Mouse (Mus musculus) NIH3T3 (cell line): ENCODE measurements around the gene Ccl1.
A peak's percentile ranks its signal among the peaks of the same experiment; 100 is the strongest.

Experiments used
- DNase-seq: peaks from one replicate; pipeline ENCODE4 v3.0.0-alpha.2; 2012; ENCODE audit warnings: low read depth

The Ccl1 gene

GRCm38 (mm10) chr11:82205221-82205620, 100.3 kb downstream of the Ccl1 start:
- no peak for DNase-seq

GRCm38 (mm10) chr11:82203706-82204105, 101.8 kb downstream of the Ccl1 start:
- no peak for DNase-seq

DNA sequence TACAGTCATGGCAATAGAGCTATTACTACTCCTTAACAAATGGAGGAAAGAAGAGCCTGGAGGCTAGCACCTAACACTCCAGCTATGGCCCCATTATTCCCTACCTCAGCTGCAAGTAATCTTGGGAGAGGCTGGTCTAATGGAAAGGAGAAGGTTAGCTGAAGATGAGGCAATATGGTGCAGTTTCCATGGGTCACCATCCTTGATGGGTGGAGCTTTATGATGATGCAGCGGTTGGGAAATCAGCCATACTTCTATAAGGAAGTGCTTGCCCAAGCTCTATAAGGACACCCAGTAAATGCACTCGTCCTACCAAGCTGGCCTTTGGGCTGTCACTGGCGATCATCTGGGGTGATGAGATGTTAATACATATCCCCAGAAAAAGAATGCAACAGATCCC, 107.7 kb downstream of the Ccl1 start:
- peak; percentile 30 for DNase-seq

DNA sequence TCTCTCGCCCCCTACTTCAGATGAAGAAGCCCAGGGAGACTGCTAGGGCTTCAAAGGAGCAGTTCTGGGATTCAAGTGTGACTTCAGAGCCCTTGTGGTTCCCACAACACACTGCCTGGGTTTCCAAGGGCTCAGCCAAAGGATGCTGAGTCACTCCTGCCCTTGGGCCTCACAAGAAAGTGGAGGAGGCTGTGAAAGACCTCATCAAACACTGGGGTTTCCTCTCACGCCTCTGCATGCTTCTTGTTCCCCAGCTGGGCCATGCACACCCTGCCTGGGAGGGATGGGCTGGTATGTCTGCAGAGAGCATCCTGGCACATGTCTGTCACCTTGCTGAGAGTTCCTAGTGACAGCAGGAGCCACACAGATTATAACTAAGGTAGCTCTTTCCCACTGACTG, 110.5 kb downstream of the Ccl1 start:
- DNase-seq = peak; percentile 64

DNA sequence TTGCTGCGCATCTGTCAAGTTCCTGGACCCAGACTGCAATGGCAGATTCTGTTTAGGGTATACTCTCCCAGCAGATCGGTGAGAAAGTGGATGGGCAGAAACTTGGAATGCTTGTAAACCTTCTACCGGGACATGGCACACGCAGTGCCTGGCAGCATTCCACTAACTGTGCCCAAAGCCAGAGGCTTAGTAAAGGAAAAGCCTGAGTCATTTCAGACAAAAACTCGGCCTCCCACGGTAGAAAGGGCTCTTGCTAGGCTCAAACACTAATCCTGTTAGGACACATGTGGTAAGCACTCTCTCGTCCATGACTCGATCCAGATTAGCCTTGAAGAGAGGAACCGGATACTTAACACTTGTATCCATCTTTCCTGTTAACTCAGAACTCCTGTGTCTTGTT, 111.7 kb downstream of the Ccl1 start:
- DNase-seq = peak; percentile 51

DNA sequence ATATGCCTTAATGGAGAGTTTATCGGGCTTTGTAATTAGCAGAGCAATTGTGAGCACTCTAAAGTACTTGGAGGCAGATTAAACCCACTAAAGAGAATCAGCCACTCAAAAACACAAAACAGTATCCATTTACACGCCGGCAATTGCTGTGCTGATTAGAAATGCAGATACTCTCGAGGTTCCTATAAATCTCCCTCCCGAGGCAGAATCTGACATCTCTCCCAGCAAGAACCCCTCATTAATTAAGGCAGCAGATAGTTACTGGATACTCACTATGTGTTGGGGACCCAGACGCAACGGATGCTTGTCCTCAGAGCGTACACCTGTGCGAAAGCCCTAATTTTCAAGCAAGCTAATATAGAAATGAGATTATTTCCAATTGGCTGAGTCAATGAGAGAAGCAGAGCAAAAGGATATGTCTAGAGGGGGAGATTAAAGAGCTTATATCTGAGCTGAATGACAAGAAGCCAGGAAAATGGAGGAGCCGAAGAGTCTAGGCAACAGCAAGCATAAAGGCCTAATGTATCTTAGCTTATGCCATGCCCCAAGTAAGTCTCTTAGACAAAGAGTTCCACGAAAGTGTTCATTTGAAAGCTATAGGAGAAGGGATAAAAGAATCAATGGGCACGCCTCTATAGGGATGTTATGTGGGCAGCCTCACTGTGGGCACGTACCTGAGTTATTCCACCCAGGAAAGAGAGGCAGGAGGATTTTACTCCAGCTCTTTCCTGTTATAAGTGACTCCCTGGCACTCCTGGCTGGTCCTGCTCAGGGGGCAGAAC, 115.5 kb downstream of the Ccl1 start:
- DNase-seq = no peak

GRCm38 (mm10) chr11:82185684-82186083, 119.8 kb downstream of the Ccl1 start:
- DNase-seq = no peak

GRCm38 (mm10) chr11:82183281-82183935, 122.1 kb downstream of the Ccl1 start:
- no peak for DNase-seq

GRCm38 (mm10) chr11:82182401-82182800, 123.1 kb downstream of the Ccl1 start:
- no peak for DNase-seq

DNA sequence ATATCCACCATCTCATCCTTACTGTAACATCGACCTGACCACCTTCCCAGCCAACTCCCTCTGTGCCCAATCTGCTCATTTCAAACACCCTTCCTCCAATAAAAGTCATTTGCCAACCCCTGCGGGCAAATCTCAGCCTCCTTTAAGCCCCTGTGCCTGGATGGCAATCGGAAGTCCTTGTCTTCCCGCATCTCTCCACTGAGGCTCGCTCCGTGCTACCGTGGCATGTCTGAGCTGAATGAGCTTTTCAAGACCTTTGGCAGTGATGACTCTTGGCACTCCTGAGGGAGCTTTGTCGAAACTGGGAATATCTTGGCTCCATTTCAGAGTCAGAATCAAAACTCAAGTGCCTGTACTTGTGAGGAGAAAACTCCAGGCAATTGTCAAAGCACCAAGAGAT, 124.2 kb downstream of the Ccl1 start:
- peak; percentile 27 for DNase-seq

GRCm38 (mm10) chr11:82178161-82178560, 127.3 kb downstream of the Ccl1 start:
- no peak for DNase-seq

GRCm38 (mm10) chr11:82177711-82178110, 127.8 kb downstream of the Ccl1 start:
- DNase-seq = peak; percentile 89

DNA sequence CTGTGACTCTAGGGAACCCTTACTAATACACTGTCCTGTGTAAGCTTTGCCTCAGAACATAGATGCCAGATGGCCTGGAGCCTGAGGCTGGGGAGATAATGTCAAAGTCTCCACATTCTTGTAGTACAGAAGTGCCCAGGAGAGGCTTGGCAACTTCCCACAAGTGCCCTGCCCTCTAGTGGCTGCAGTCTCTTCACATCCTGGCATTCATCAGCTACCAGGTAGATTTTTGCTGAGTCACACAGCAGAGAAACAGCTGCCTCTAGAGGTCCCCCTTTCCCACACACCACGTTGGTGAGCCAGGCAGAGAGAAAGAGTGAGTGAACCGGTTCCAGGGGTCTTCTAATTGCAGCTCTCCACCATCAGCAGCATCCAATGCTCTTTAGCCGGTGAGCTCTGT, 130.7 kb downstream of the Ccl1 start:
- DNase-seq = peak; percentile 77

DNA sequence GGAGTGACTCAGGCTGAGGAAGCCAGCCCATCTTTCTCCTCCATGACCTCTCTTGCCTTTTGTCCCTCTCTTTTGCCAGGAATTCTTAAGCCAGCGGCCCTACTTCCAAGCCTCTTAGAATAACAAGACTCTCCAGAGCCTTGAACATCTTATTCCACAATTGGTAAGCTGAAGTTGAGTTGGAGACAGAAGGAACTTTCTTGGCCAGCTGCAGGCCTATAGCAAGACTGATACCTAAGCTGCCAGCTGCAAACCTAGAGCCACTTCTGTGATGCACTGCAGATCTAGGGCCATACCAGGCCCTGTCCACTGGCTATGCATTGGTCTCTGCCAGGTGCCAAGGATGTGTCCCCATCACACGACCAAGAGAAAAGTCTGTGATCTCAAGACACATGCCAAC, 132.0 kb downstream of the Ccl1 start:
- no peak for DNase-seq

DNA sequence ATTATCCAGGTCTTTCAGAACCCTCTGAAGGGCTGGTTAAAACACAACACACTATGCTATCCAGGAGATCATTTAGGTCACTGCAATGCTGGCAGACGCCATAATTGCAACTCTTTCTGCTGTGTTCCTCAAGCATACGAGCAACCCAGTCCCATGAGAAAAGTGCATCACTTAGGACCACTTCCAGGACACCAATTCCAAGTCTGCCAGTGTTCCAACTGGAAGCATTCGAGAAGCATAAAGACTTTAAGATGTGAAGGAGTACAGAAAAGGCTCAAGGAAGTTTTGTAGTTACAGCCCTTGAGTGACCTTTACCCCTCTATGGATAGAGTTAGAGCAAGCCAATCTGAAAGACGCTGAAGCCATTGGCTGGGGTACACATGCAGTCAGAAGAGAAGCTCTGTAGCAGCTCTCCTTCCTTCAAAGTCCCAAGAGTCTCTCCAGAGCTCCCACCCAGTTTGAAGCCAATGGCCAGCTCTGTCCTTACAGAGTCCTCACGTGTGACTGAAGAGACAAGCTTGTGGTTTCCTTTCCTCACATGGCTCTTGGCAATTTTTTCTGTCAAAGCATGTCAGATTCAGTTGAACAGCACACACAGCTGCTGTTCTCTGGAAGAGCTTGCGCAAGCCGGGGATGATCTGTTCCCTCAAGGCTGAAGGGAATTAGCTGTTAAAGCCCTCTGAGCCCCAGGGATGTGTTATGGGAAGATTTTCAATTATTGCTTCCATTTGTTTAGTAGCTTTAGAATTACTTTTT, 134.0 kb downstream of the Ccl1 start:
- peak; percentile 84 for DNase-seq

DNA sequence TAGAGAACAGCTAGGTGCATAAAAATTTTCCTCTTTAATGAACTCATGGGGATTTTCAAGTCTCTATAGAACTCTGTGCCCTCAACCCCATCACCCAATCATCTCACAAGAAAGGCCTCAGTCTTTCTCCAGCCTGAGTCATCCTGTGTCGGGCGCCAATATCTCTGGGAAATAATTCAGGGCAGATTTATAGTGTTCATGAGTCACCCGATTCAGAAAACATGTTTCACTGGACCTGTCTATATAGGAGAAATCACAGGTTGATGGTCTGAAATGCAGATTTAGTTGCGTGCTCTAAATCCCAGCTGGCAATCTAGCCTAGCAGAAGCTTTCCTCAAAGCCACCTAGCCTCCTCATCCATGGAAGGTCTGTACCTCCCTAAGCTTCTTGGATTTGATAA, 136.0 kb downstream of the Ccl1 start:
- peak; percentile 88 for DNase-seq

GRCm38 (mm10) chr11:82168308-82168707, 137.2 kb downstream of the Ccl1 start:
- DNase-seq = no peak

GRCm38 (mm10) chr11:82163285-82163684, 142.2 kb downstream of the Ccl1 start:
- DNase-seq = no peak

- peak; percentile 58 for DNase-seq
Measured at GRCm38 (mm10) chr11:82159126-82159525, 146.4 kb downstream of the Ccl1 start.

- peak; percentile 94 for DNase-seq
Measured at GRCm38 (mm10) chr11:82139492-82140094, 165.9 kb downstream of the Ccl1 start.

GRCm38 (mm10) chr11:82136196-82136595, 169.3 kb downstream of the Ccl1 start:
- DNase-seq = peak; percentile 73

DNA sequence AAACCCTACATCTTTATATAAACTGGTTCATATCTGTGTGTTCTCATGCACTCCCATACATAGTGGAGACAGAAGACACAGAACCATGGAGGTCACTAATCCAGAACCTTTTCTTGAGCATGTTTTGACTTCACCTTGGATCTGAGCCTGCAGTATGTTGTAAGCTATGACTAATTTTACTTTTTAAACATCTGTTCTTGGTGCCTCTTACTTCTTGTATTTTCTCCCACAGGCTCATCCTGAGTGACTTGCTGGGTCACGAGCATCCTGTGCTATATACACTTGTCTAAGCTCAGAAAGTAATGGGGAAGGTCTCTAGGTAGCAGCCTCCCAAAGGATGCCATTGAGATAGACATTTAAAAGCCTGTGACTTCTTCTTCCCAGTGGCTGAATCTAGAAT, 172.5 kb downstream of the Ccl1 start:
- DNase-seq = peak; percentile 55
